ENCODE assay signal across 9 mouse cellular contexts in the genomic region with DNA sequence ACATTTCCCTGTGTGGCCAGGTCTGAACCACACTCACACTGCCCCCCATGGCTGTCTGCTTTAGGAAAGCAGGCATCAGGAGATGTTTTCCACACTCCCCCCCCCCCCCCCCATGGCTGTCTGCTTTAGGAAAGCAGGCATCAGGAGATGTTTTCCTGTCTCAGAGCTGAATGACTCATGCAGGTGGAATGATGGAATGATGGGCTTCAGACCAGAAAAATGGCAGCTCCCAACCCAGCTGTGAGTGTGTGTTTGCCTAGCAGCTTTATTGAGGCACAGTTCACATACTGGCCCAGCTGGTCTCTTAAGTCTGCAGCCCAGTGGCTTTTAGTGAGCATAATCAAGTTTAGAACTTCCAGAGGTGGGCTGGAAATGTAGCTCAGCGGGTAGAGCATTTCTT. TPM values are rescaled to one million over a fixed set of nuclear protein-coding genes. Genes with fewer than 3 reads are reported as not detected.
DNase-seq lines count a peak whose midpoint lies in the region; ATAC-seq lines count a peak whose summit lies in the region.
"Had no signal": no experiment of that assay in that cellular context is flagged by ENCODE, and none has a peak within 500 bp of the region (broad histone marks: within the 10 kb centered on the region; RNA-seq: fewer than 3 reads in every experiment).

No protein-coding gene starts in this region.

- no peak overlapping the region; the same call in 1 of the 2 replicates for H3K9ac ChIP-seq in kidney, embryonic 16.5 days (replicated peaks; ENCODE audit: low read length)
- H3K9ac ChIP-seq in heart, embryonic 14.5 days (ENCODE audit: low read length) = no peak overlapping the region
- H3K9ac ChIP-seq in neural tube, embryonic 15.5 days (replicated peaks) = no peak overlapping the region
- H3K9ac ChIP-seq: neural tube, embryonic 13.5 days had no signal

- peaks cover 51% of the 10 kb centered on the region for H3K4me1 ChIP-seq in kidney, embryonic 16.5 days (ENCODE audit: insufficient read depth, low read length)
- peaks cover 28 to 42% of the 10 kb centered on the region in 2 experiments for H3K4me1 ChIP-seq in heart, embryonic 14.5 days (ENCODE audit: control insufficient read depth in 2 of 2, insufficient read depth in 2 of 2, low read length in 2 of 2)
- peaks cover 37% of the 10 kb centered on the region for H3K4me1 ChIP-seq in neural tube, embryonic 15.5 days

- 84% methylated on average over 1 of the region's 1 CpGs for WGBS in kidney, embryonic 16.5 days
- WGBS in heart, embryonic 14.5 days = 72% methylated on average over 1 of the region's 1 CpGs
- WGBS in neural tube, embryonic 15.5 days = 78% methylated on average over 1 of the region's 1 CpGs

- H3K27ac ChIP-seq in kidney, embryonic 16.5 days (ENCODE audit: low read length) = peak overlapping the region; percentile 76
- peak overlapping the region; percentile 60 to 72 for H3K27ac ChIP-seq in heart, embryonic 14.5 days (replicated peaks in 1 of 2; ENCODE audit: control insufficient read depth in 1 of 2, insufficient read depth in 1 of 2, low read depth in 2 of 2, low read length in 2 of 2)
- no peak overlapping the region for H3K27ac ChIP-seq in neural tube, embryonic 15.5 days (replicated peaks)
- H3K27ac ChIP-seq: neural tube, embryonic 13.5 days had no signal

- H3K9me3 ChIP-seq in kidney, embryonic 16.5 days (ENCODE audit: low read length) = no peaks in the 10 kb centered on the region
- H3K9me3 ChIP-seq in heart, embryonic 14.5 days (ENCODE audit: control insufficient read depth, low read length) = no peaks in the 10 kb centered on the region
- no peaks in the 10 kb centered on the region for H3K9me3 ChIP-seq in neural tube, embryonic 15.5 days (replicated peaks)
- H3K9me3 ChIP-seq: neural tube, embryonic 13.5 days had no signal

- ATAC-seq in kidney, embryonic 16.5 days (ENCODE audit: low FRiP score, low TSS enrichment) = no peak
- ATAC-seq in heart, embryonic 14.5 days (ENCODE audit: insufficient number of reproducible peaks, insufficient read depth, low FRiP score, low read depth) = peak; percentile 40; the same call in 1 of the 2 replicates
- ATAC-seq in neural tube, embryonic 15.5 days (ENCODE audit: low FRiP score) = no peak
- no peak for ATAC-seq in megakaryocyte, adult 5-6 weeks (ENCODE audit: poor library complexity, severe bottlenecking)

- no peak for DNase-seq in kidney, adult 18-20 months
- DNase-seq in R1 (ENCODE audit: low read depth, low spot score) = peak; percentile 84
- peak; percentile 17 for DNase-seq in lung, postnatal 14 days
- DNase-seq in right cerebral cortex, postnatal 36 days (ENCODE audit: low spot score in 2 of 2) = no peak

- H3K36me3 ChIP-seq in kidney, embryonic 16.5 days (ENCODE audit: insufficient read depth, low read length) = no peaks in the 10 kb centered on the region
- no peaks in the 10 kb centered on the region for H3K36me3 ChIP-seq in heart, embryonic 14.5 days (ENCODE audit: control insufficient read depth, insufficient read depth, low read length)
- no peaks in the 10 kb centered on the region for H3K36me3 ChIP-seq in neural tube, embryonic 15.5 days
- H3K36me3 ChIP-seq: neural tube, embryonic 13.5 days had no signal

- H3K4me3 ChIP-seq in kidney, embryonic 16.5 days (ENCODE audit: low read length) = no peak overlapping the region
- H3K4me3 ChIP-seq in heart, embryonic 14.5 days (ENCODE audit: control insufficient read depth in 1 of 2, insufficient read depth in 1 of 2, low read depth in 1 of 2, low read length in 2 of 2) = no peak overlapping the region
- H3K4me3 ChIP-seq in neural tube, embryonic 15.5 days (replicated peaks) = no peak overlapping the region
- H3K4me3 ChIP-seq: neural tube, embryonic 13.5 days had no signal

- H3K4me2 ChIP-seq in kidney, embryonic 16.5 days (replicated peaks; ENCODE audit: low read depth, low read length) = no peak overlapping the region
- peak overlapping the region; percentile 33; the same call in 1 of the 2 replicates for H3K4me2 ChIP-seq in heart, embryonic 14.5 days (ENCODE audit: low read length)
- no peak overlapping the region for H3K4me2 ChIP-seq in neural tube, embryonic 15.5 days
- H3K4me2 ChIP-seq: neural tube, embryonic 13.5 days had no signal

- H3K27me3 ChIP-seq in kidney, embryonic 16.5 days (ENCODE audit: insufficient read depth, low read length) = no peaks in the 10 kb centered on the region
- H3K27me3 ChIP-seq in heart, embryonic 14.5 days (ENCODE audit: control insufficient read depth, insufficient read depth, low read length) = no peaks in the 10 kb centered on the region
- H3K27me3 ChIP-seq in neural tube, embryonic 15.5 days (replicated peaks) = no peaks in the 10 kb centered on the region
- H3K27me3 ChIP-seq: neural tube, embryonic 13.5 days had no signal

RNA-seq across cellular contexts. Expression of a gene that starts 25.3 kb away (rescaled TPM):
- 11.6 and 12.1 TPM in 2 replicates for polyA plus RNA-seq in kidney, embryonic 16.5 days (2015; fragmentation: Nextera tagmentation; extraction: Ambion mirVana)
- 4.6 and 6.0 TPM in 2 replicates for polyA plus RNA-seq in heart, embryonic 14.5 days (2014; fragmentation: Nextera tagmentation; extraction: Ambion mirVana)
- polyA plus RNA-seq in neural tube, embryonic 15.5 days (2015; fragmentation: Nextera tagmentation; extraction: Ambion mirVana) = 8.1 and 9.5 TPM in 2 replicates
- 43.8 and 45.0 TPM in 2 replicates for total RNA-seq in megakaryocyte, adult 5-6 weeks (2015)
- 38.4 and 45.7 TPM in 2 replicates for total RNA-seq in megakaryocyte, adult 5-6 weeks (2017)

RNA-seq across cellular contexts. Expression of a gene that starts 49.4 kb away (rescaled TPM):
- 8.7 and 10.1 TPM in 2 replicates for polyA plus RNA-seq in kidney, embryonic 16.5 days (2015; fragmentation: Nextera tagmentation; extraction: Ambion mirVana)
- polyA plus RNA-seq in heart, embryonic 14.5 days (2014; fragmentation: Nextera tagmentation; extraction: Ambion mirVana) = 5.0 and 5.4 TPM in 2 replicates
- polyA plus RNA-seq in neural tube, embryonic 15.5 days (2015; fragmentation: Nextera tagmentation; extraction: Ambion mirVana) = 4.0 and 5.7 TPM in 2 replicates
- total RNA-seq in megakaryocyte, adult 5-6 weeks (2015) = 0.20 and 0.32 TPM in 2 replicates
- total RNA-seq in megakaryocyte, adult 5-6 weeks (2017) = 0.99 TPM in 1 of 2 replicates, not detected in the other

RNA-seq across cellular contexts. Expression of a gene that starts 52.6 kb away (rescaled TPM):
- polyA plus RNA-seq in kidney, embryonic 16.5 days (2015; fragmentation: Nextera tagmentation; extraction: Ambion mirVana) = 0.19 TPM in 1 of 2 replicates, not detected in the other
- polyA plus RNA-seq in heart, embryonic 14.5 days (2014; fragmentation: Nextera tagmentation; extraction: Ambion mirVana) = not detected in 2 replicates
- 0.50 and 0.61 TPM in 2 replicates for polyA plus RNA-seq in neural tube, embryonic 15.5 days (2015; fragmentation: Nextera tagmentation; extraction: Ambion mirVana)
- not detected in 2 replicates for total RNA-seq in megakaryocyte, adult 5-6 weeks (2015)
- not detected in 2 replicates for total RNA-seq in megakaryocyte, adult 5-6 weeks (2017)

Comparison
In these comparisons a context has a peak if more than half of its experiments do, and no peak if none do; other contexts are left out.
1. DNase-seq: peak in R1 (single experiment) and lung, postnatal 14 days (single experiment); none in kidney, adult 18-20 months (single experiment) and right cerebral cortex, postnatal 36 days (0 of 2).